Mouse (Mus musculus): ENCODE data around the gene Havcr2. TPM values are rescaled to one million over a fixed set of nuclear protein-coding genes. Genes with fewer than 3 reads are reported as not detected.

Havcr2 gene
- polyA plus RNA-seq, 1 experiment from 2014 or later, result 0.11 TPM

DNA sequence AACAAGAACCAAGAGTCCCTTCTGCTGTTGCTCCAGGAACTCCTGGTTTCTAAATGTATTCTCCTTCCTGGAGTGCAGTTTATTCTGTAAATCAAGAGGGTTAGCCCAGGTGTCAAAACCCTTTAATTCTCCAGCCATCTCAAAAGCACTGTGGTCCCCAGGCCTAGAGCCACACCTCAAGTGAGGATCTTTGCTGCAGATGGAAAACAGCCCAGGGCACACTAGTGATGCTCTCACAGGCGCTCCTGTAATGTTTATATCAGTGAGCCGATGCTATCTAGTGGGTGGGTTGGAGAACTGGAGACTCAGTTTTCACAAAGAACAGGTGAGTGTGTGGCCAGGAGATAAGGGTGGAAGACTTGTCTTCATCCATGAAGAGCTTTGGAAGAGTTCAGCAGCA, 69.2 kb downstream of the Havcr2 start, which contains the start of gene Gm12169:
Gm12169 (plus strand) TSS at position 301 of the 400 bp plus-strand sequence.
- H3K4me2 ChIP-seq (ENCODE audit: low read depth, low read length), result no peak within 1 kb of the TSS
- no peaks in the 10 kb centered on the region for H3K4me1 ChIP-seq (ENCODE audit: control insufficient read depth, insufficient read depth, low read length)
- no peak for ATAC-seq (ENCODE audit: low read depth)
- no peaks in the 10 kb centered on the region for H3K27me3 ChIP-seq (replicated peaks; ENCODE audit: control insufficient read depth, insufficient read depth, low read length)
- H3K27ac ChIP-seq (replicated peaks; ENCODE audit: low read depth, low read length), result no peak within 1 kb of the TSS
- H3K4me3 ChIP-seq (ENCODE audit: low read depth, low read length), result no peak within 1 kb of the TSS
- 94% methylated on average over 2 of the region's 2 CpGs for WGBS
- DNase-seq (ENCODE audit: low spot score), result no peak
- no peak within 1 kb of the TSS for H3K9ac ChIP-seq (ENCODE audit: low read depth, low read length)
- no peaks in the 10 kb centered on the region for H3K36me3 ChIP-seq (ENCODE audit: control insufficient read depth, insufficient read depth, low read length)
- no peaks in the 10 kb centered on the region for H3K9me3 ChIP-seq (ENCODE audit: control insufficient read depth, low read length)

DNA sequence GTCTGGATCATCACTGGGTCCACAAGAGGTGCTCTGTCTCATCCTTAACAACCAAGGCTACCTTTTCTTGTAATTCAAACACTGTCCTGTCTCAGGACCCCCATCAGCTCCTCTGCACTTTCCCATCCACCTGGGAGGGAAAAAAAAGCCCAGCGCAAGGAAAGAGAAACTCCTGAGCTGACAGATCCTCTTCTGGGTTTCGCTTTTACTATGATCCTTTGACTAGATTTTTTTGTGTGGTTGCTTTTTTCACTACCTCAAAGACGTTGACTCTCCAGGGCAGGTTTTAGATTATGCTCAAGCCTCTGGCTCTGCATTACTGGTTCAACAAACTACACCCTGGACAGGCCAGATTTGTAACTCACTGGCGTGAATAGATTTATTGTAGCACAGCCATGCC, 75.4 kb downstream of the Havcr2 start:
- H3K4me3 ChIP-seq (ENCODE audit: low read depth, low read length), result no peak overlapping the region
- DNase-seq (ENCODE audit: low spot score), result no peak
- no peaks in the 10 kb centered on the region for H3K36me3 ChIP-seq (ENCODE audit: control insufficient read depth, insufficient read depth, low read length)
- H3K4me2 ChIP-seq (ENCODE audit: low read depth, low read length), result no peak overlapping the region
- no peaks in the 10 kb centered on the region for H3K4me1 ChIP-seq (ENCODE audit: control insufficient read depth, insufficient read depth, low read length)
- no peak overlapping the region for H3K9ac ChIP-seq (ENCODE audit: low read depth, low read length)
- no peak for ATAC-seq (ENCODE audit: low read depth)
- no peaks in the 10 kb centered on the region for H3K27me3 ChIP-seq (replicated peaks; ENCODE audit: control insufficient read depth, insufficient read depth, low read length)
- WGBS, result 63% methylated on average over 4 of the region's 4 CpGs
- H3K27ac ChIP-seq (replicated peaks; ENCODE audit: low read depth, low read length), result no peak overlapping the region
- no peaks in the 10 kb centered on the region for H3K9me3 ChIP-seq (ENCODE audit: control insufficient read depth, low read length)

Other genes with a start within 250 kb of the Havcr2 start
- 0.20 and 0.45 TPM in 2 replicates for gene Fndc9, start 219.4 kb upstream of the Havcr2 start, polyA plus RNA-seq (2014; fragmentation: Nextera tagmentation; extraction: Ambion mirVana)
- gene Cyfip2, start 142.1 kb upstream of the Havcr2 start, polyA plus RNA-seq (2014; fragmentation: Nextera tagmentation; extraction: Ambion mirVana), result 13.4 TPM in 2 replicates
- gene Itk, start 65.4 kb upstream of the Havcr2 start, polyA plus RNA-seq (2014; fragmentation: Nextera tagmentation; extraction: Ambion mirVana), result 0.18 and 0.26 TPM in 2 replicates
- gene Fam71b, start 58.4 kb upstream of the Havcr2 start, polyA plus RNA-seq (2014; fragmentation: Nextera tagmentation; extraction: Ambion mirVana), result not detected in 2 replicates
- gene Med7, start 18.0 kb upstream of the Havcr2 start, polyA plus RNA-seq (2014; fragmentation: Nextera tagmentation; extraction: Ambion mirVana), result 61.9 and 71.9 TPM in 2 replicates
- gene Gm12169, start 69.3 kb downstream of the Havcr2 start, polyA plus RNA-seq (2014; fragmentation: Nextera tagmentation; extraction: Ambion mirVana), result not detected in 2 replicates
- gene BC053393, start 116.6 kb downstream of the Havcr2 start, polyA plus RNA-seq (2014; fragmentation: Nextera tagmentation; extraction: Ambion mirVana), result not detected in 2 replicates
- gene Dppa1, start 174.3 kb downstream of the Havcr2 start, polyA plus RNA-seq (2014; fragmentation: Nextera tagmentation; extraction: Ambion mirVana), result not detected in 2 replicates

Measured in embryonic facial prominence, embryonic 14.5 days (tissue).